Mouse (Mus musculus) large intestine, adult 2 months (tissue): ENCODE results near the gene Tbcb. TPM values are rescaled to one million over a fixed set of nuclear protein-coding genes. Genes with fewer than 3 reads are reported as not detected.
"Not testable (repeated sequence)": the region's sequence is repeated elsewhere in the genome, so short reads cannot be mapped to it uniquely, and the experiment has no call there.

ENCODE experiments used
- DNase-seq: peaks from one replicate; pipeline ENCODE4 v3.0.0-alpha.2; 2012; ENCODE audit warnings: low read depth, low spot score
- WGBS: fragments of 180-500 bp; shearing (Covaris S2); methylation state at CpG from one replicate; pipeline ENCODE4 v1.1.7; 2018; 5-methylcytosine and 5-hydroxymethylcytosine counted together
- polyA plus RNA-seq: library from polyadenylated mRNA; depleted of rRNA; stranded (reverse); fragments of >200 nt; gene quantifications from 2 replicates; pipeline ENCODE4 v1.2.3, GENCODE M21; 2012; rRNA removed

The Tbcb gene
- 56.3 and 57.3 TPM in 2 replicates for polyA plus RNA-seq

- under 1% methylated on average over 67 of the region's 67 CpGs for WGBS
- DNase-seq: peak; percentile 96
Measured at GRCm38 (mm10) chr7:30231669-30232454, at the start of gene Tbcb, which contains the start of gene Polr2i. Tbcb (minus strand) TSS chr7:30232272. Polr2i (plus strand) TSS chr7:30231948.

- WGBS: 78% methylated on average over 4 of the region's 4 CpGs
Measured at GRCm38 (mm10) chr7:30281522-30281921, 49.5 kb upstream of the Tbcb start.

GRCm38 (mm10) chr7:30280670-30281138, 48.6 kb upstream of the Tbcb start:
- WGBS: under 1% methylated on average over 20 of the region's 20 CpGs
- DNase-seq: peak; percentile 64

More at GRCm38 (mm10) chr7:30281522-30281921, 49.5 kb upstream of the Tbcb start:
- DNase-seq: no peak

- WGBS: under 1% methylated on average over 49 of the region's 49 CpGs
- DNase-seq: peak; percentile 86
Measured at GRCm38 (mm10) chr7:30279951-30280669, 48.0 kb upstream of the Tbcb start, which contains the start of the genes Thap8 and Wdr62. Thap8 (plus strand) TSS chr7:30280094. Wdr62 (minus strand) TSS chr7:30280419.

- WGBS: 2% methylated on average over 6 of the region's 6 CpGs
- DNase-seq: no peak
Measured at GRCm38 (mm10) chr7:30279536-30279935, 47.5 kb upstream of the Tbcb start.

GRCm38 (mm10) chr7:30278911-30279310, 46.8 kb upstream of the Tbcb start:
- WGBS: 48% methylated on average over 2 of the region's 2 CpGs
- DNase-seq: no peak

GRCm38 (mm10) chr7:30274383-30274782, 42.3 kb upstream of the Tbcb start:
- 74% methylated on average over 6 of the region's 6 CpGs for WGBS
- DNase-seq: no peak

- DNase-seq: no peak
- WGBS: 82% methylated on average over 4 of the region's 4 CpGs
Measured at GRCm38 (mm10) chr7:30269641-30270040, 37.6 kb upstream of the Tbcb start.

- DNase-seq: no peak
- 92% methylated on average over 3 of the region's 3 CpGs for WGBS
Measured at GRCm38 (mm10) chr7:30266780-30267179, 34.7 kb upstream of the Tbcb start.

GRCm38 (mm10) chr7:30265935-30266334, 33.9 kb upstream of the Tbcb start:
- WGBS: 92% methylated on average over 7 of the region's 7 CpGs
- DNase-seq: no peak

- WGBS: 85% methylated on average over 5 of the region's 5 CpGs
- no peak for DNase-seq
Measured at GRCm38 (mm10) chr7:30265531-30265930, 33.5 kb upstream of the Tbcb start.

GRCm38 (mm10) chr7:30265041-30265440, 33.0 kb upstream of the Tbcb start:
- no peak for DNase-seq
- 57% methylated on average over 2 of the region's 2 CpGs for WGBS

GRCm38 (mm10) chr7:30251956-30252954, 20.2 kb upstream of the Tbcb start:
- no peak for DNase-seq
- 50% methylated on average over 12 of the region's 12 CpGs for WGBS

GRCm38 (mm10) chr7:30237374-30237773, 5.3 kb upstream of the Tbcb start:
- DNase-seq: not testable (repeated sequence)
- WGBS: 67% methylated on average over 3 of the region's 3 CpGs

- 86% methylated on average over 4 of the region's 4 CpGs for WGBS
- DNase-seq: no peak
Measured at GRCm38 (mm10) chr7:30235625-30236024, 3.6 kb upstream of the Tbcb start, which contains the start of gene Ovol3. Ovol3 (minus strand) TSS chr7:30235725.

- no peak for DNase-seq
- 89% methylated on average over 8 of the region's 8 CpGs for WGBS
Measured at GRCm38 (mm10) chr7:30235091-30235490, 3.0 kb upstream of the Tbcb start.

GRCm38 (mm10) chr7:30234276-30234858, 2.3 kb upstream of the Tbcb start:
- WGBS: 95% methylated on average over 15 of the region's 15 CpGs
- DNase-seq: no peak

GRCm38 (mm10) chr7:30233387-30233786, 1.3 kb upstream of the Tbcb start:
- WGBS: 76% methylated on average over 20 of the region's 20 CpGs
- no peak for DNase-seq

GRCm38 (mm10) chr7:30232631-30233148, 618 bp upstream of the Tbcb start:
- 2% methylated on average over 24 of the region's 24 CpGs for WGBS
- DNase-seq: no peak
